Comparison of ENCODE assay signal across 12 mouse cellular contexts in genomic region chr11:11528760-11529159, GRCm38 (mm10).
A peak's percentile ranks its signal among the peaks of the same experiment; 100 is the strongest.
DNase-seq lines count a peak whose midpoint lies in the region; ATAC-seq lines count a peak whose summit lies in the region.
"Had no signal": no experiment of that assay in that cellular context is flagged by ENCODE, and none has a peak within 500 bp of the region (broad histone marks: within the 10 kb centered on the region; RNA-seq: fewer than 3 reads in every experiment).

No protein-coding gene starts in this region.

- ATAC-seq in common myeloid progenitor, adult 5-6 weeks (replicated peaks; ENCODE audit: low read depth, poor library complexity, severe bottlenecking): peak; percentile 77
- ATAC-seq: Patski had no signal

- peak; percentile 23 for DNase-seq in lung, postnatal 25 days (ENCODE audit: low spot score)
- no peak for DNase-seq in lung, adult 18-20 months
- peak; percentile 81 for DNase-seq in naive thymus-derived CD4-positive, alpha-beta T cell, adult 2 months (ENCODE audit: low read depth)
- DNase-seq in thymus, postnatal 36 days: peak; percentile 55 to 63
- no peak for DNase-seq in ovary, postnatal 14 days (ENCODE audit: low spot score)
- no peak for DNase-seq in embryo, embryonic 11 days
- DNase-seq in layer of hippocampus, adult 9-11 months: no peak
- DNase-seq: adrenal gland, postnatal 10 days; lung, adult 2 months; retina, postnatal 1 day had no signal

Comparison
In these comparisons a context has a peak if more than half of its experiments do, and no peak if none do; other contexts are left out.
1. DNase-seq: peak in lung, postnatal 25 days (single experiment), naive thymus-derived CD4-positive, alpha-beta T cell, adult 2 months (single experiment) and thymus, postnatal 36 days (2 of 2); none in lung, adult 18-20 months (0 of 2), ovary, postnatal 14 days (single experiment), embryo, embryonic 11 days (single experiment) and layer of hippocampus, adult 9-11 months (single experiment).